Mouse (Mus musculus) forebrain, embryonic 14.5 days (tissue): Measurements from ENCODE around the gene Olfr571. TPM values are rescaled to one million over a fixed set of nuclear protein-coding genes. Genes with fewer than 3 reads are reported as not detected.

ENCODE experiments used
- ATAC-seq: fragments of 200-750 bp; cut with Nextera tagmentation; 2 replicates; pipeline ENCODE4 v1.8.0; 2017; ENCODE audit warnings: mild to moderate bottlenecking, moderate library complexity
- DNase-seq: peaks from one replicate; pipeline ENCODE4 v3.0.0-alpha.2; 2015; ENCODE audit warnings: low spot score
- H3K27ac ChIP-seq: fragments of 300-500 bp; sonication (generic); 2 replicates; pipeline ENCODE4 v1.5.1; 2014; ENCODE audit warnings: low read depth, mild to moderate bottlenecking, control low read depth, low read length, moderate library complexity
- H3K27me3 ChIP-seq: fragments of 300-500 bp; sonication (generic); replicated peaks from 2 replicates; pipeline ENCODE4 v1.6.1; 2014; ENCODE audit warnings: low read length, control low read depth, mixed read lengths; ENCODE audit not compliant: control insufficient read depth, insufficient read depth
- H3K36me3 ChIP-seq: fragments of 300-500 bp; sonication (generic); 2 replicates; pipeline ENCODE4 v1.6.1; 2014; ENCODE audit warnings: low read length, control low read depth; ENCODE audit not compliant: control insufficient read depth, insufficient read depth
- H3K4me1 ChIP-seq: fragments of 300-500 bp; sonication (generic); 2 replicates; pipeline ENCODE4 v1.6.1; 2014; ENCODE audit warnings: antibody characterized with exemption, low read length, control low read depth; ENCODE audit not compliant: control insufficient read depth, insufficient read depth
- H3K4me2 ChIP-seq: fragments of 300-500 bp; sonication (generic); 2 replicates; pipeline ENCODE4 v1.6.1; 2014; ENCODE audit warnings: mild to moderate bottlenecking, control low read depth, low read length
- H3K4me3 ChIP-seq: fragments of 300-500 bp; sonication (generic); 2 replicates; pipeline ENCODE4 v1.5.1; 2014; ENCODE audit warnings: low read depth, low read length, control low read depth
- H3K9ac ChIP-seq: fragments of 300-500 bp; sonication (generic); 2 replicates; pipeline ENCODE4 v1.6.1; 2014; ENCODE audit warnings: mild to moderate bottlenecking, low read length, control low read depth, moderate library complexity
- H3K9me3 ChIP-seq: fragments of 300-500 bp; sonication (generic); replicated peaks from 2 replicates; pipeline ENCODE4 v1.6.1; 2016; ENCODE audit warnings: low read length, control low read depth, mixed read lengths; ENCODE audit not compliant: control insufficient read depth
- WGBS: fragments of 180-500 bp; shearing (Covaris S2); extraction: QIAGEN DNeasy Blood & Tissue Kit; methylation state at CpG from one replicate; pipeline ENCODE4 v1.1.7; 2014; 5-methylcytosine and 5-hydroxymethylcytosine counted together
- polyA plus RNA-seq: library from polyadenylated mRNA; unstranded; fragments of >200 nt; fragmentation: Nextera tagmentation; extraction: Ambion mirVana; gene quantifications from 2 replicates; pipeline ENCODE4 v1.2.1, GENCODE M21; 2014

Olfr571 gene
- polyA plus RNA-seq, 1 experiment from 2014 or later: not detected

DNA sequence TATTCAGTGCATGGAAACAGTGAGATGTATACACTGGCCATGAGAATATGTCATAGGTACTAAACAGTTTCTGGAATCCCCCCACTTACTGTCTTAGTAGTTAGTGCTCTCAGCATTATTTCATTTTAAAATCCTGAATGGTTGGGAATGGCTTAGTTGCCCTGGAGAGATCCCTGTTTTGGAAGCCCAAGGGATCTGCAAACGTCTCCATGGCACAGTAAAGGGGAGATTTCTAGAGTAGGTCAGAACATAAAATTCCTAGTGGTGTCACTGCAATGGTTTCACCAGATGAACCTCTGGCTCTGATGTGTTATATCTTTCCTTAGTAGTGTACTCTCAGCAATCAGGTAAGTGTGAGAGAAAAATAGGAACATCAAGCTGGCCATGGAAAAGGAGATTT, 6.8 kb upstream of the Olfr571 start, which contains the start of gene Olfr572:
TSS of gene Olfr572 (plus strand) at position 301 of the 400 bp plus-strand sequence.
- Histone ChIP-seq H3K9ac (no peak within 1 kb of the TSS), H3K4me1 (no peaks in the 10 kb centered on the region), H3K27me3 (no peaks in the 10 kb centered on the region), H3K9me3 (no peaks in the 10 kb centered on the region), H3K27ac (no peak within 1 kb of the TSS), H3K4me2 (no peak within 1 kb of the TSS), H3K36me3 (no peaks in the 10 kb centered on the region), H3K4me3 (no peak within 1 kb of the TSS)
- WGBS: 67% methylated on average over 1 of the region's 1 CpGs
- DNase-seq (no peak), ATAC-seq (no peak)

DNA sequence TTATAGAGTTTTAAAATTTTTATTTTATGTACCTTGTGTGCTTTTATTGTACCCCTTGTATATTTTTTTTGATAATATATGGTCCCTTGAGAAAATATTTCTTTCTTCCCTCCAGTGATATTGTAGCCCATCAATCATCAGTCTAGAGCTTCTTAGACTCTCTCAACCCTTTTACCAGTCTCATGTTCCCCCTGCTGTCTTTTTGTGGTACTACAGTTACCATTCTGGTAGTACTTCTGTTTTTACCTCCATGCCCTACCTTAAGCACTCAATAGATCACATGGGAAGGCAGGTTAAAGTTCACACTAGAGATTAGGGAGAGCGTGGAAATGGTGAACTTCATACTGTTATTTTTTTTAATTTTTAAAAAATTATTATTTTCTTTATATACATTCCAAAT, 2.3 kb upstream of the Olfr571 start:
- no peaks in the 10 kb centered on the region for H3K36me3 ChIP-seq
- no peak overlapping the region for H3K4me2 ChIP-seq
- DNase-seq (peak; percentile 81), ATAC-seq (peak; percentile 60; the same call in 1 of the 2 replicates)
- H3K27ac ChIP-seq: no peak overlapping the region
- no peak overlapping the region for H3K9ac ChIP-seq
- no peaks in the 10 kb centered on the region for H3K4me1 ChIP-seq
- WGBS: 20% methylated on average over 1 of the region's 1 CpGs
- H3K27me3 ChIP-seq: no peaks in the 10 kb centered on the region
- H3K4me3 ChIP-seq: no peak overlapping the region
- H3K9me3 ChIP-seq: no peaks in the 10 kb centered on the region

DNA sequence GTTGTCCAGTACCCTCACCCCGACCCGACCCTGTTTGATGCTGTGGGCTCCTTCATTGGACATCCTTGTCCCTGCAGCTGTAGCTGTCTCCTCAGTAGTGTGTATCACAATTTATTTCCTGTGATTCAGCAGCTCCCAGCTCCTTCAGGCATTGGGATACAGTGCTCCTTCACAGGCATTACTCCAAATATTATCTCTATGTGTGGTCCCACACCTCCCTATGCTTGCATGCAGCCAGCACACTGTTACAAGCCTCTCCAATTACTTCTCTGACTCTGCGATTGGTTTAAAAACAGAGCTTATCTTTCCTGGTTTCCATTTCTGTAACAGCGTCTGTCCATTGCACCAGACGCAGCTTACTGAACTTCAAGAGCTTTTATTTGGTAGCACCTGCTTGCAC, 931 bp downstream of the Olfr571 start:
- H3K27ac ChIP-seq: no peak overlapping the region
- H3K36me3 ChIP-seq: no peaks in the 10 kb centered on the region
- no peak overlapping the region for H3K4me3 ChIP-seq
- no peak overlapping the region for H3K4me2 ChIP-seq
- no peaks in the 10 kb centered on the region for H3K9me3 ChIP-seq
- no peak for ATAC-seq
- peak; percentile 0 for DNase-seq
- 80% methylated on average over 5 of the region's 5 CpGs for WGBS
- no peaks in the 10 kb centered on the region for H3K27me3 ChIP-seq
- H3K9ac ChIP-seq: no peak overlapping the region
- no peaks in the 10 kb centered on the region for H3K4me1 ChIP-seq

DNA sequence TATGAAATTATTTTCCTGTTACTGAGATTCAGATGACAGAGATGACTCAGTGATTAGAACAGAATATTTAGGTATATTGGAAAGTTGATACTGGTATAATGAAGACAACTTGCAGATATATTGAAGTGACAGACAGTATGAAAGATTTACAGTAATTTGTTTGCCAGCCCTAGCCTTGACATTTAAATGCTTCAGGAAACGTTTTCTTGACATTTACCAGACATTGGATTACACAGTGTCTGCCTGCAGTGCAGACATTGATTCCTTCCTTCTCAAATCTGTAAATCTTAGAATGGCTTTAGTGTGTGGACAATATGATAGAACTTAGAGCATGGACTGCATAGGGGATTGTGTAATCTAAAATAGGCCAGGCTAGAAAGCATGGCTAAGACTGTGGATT, 2.1 kb downstream of the Olfr571 start:
- ATAC-seq (no peak), DNase-seq (no peak)
- no peak overlapping the region for H3K4me3 ChIP-seq
- H3K27ac ChIP-seq: no peak overlapping the region
- 56% methylated on average over 1 of the region's 1 CpGs for WGBS
- no peaks in the 10 kb centered on the region for H3K27me3 ChIP-seq
- H3K4me1 ChIP-seq: no peaks in the 10 kb centered on the region
- H3K9me3 ChIP-seq: no peaks in the 10 kb centered on the region
- no peak overlapping the region for H3K4me2 ChIP-seq
- H3K9ac ChIP-seq: no peak overlapping the region
- H3K36me3 ChIP-seq: no peaks in the 10 kb centered on the region

DNA sequence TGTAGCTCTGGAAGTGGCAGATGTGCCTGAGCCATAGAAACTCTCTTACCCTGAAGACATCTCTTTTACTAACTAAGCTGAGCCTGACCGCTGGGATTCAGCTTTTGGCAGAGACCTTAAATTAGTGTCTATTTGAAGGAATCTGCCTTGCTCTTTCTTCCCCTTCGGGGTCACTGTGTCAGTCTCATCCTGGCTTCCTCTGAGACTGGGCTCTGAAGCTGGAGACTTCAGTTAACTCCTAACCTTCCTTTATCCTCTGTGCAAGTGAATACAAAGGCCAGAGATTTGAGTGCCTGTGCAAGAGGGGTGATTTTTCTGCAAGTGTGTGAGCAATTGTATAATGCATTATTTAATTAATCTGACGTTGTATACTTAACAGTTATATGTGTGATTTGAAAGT, 26.6 kb downstream of the Olfr571 start, which contains the start of gene Olfr569:
TSS of gene Olfr569 (minus strand) at position 101 of the 400 bp plus-strand sequence.
- Histone ChIP-seq H3K27ac (no peak within 1 kb of the TSS), H3K36me3 (no peaks in the 10 kb centered on the region), H3K9me3 (no peaks in the 10 kb centered on the region), H3K4me3 (no peak within 1 kb of the TSS), H3K9ac (no peak within 1 kb of the TSS), H3K4me1 (no peaks in the 10 kb centered on the region), H3K4me2 (no peak within 1 kb of the TSS), H3K27me3 (no peaks in the 10 kb centered on the region)
- 74% methylated on average over 3 of the region's 3 CpGs for WGBS
- ATAC-seq: no peak
- DNase-seq: no peak

DNA sequence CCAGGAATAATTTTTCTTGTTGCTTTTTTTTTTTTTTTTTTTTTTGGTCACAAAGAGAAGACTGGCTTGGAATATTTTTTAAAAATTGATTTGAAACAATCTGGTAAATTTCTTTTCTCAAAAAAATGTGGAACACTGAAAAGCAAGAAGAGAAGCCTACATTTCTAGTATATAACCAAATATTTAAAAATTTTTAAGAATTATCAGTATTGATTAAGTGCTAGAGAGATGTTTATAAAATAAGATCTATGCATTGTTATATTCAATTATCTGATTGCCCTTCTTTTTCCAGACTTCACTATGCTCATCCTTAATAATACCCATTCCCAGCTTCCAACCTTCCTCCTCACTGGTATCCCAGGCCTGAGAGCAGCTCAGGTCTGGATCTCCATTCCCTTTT, 40.5 kb downstream of the Olfr571 start, which contains the start of gene Olfr568:
TSS of gene Olfr568 (plus strand) at position 301 of the 400 bp plus-strand sequence.
- Histone ChIP-seq H3K36me3 (no peaks in the 10 kb centered on the region), H3K4me3 (no peak within 1 kb of the TSS), H3K4me2 (no peak within 1 kb of the TSS), H3K27ac (no peak within 1 kb of the TSS), H3K4me1 (no peaks in the 10 kb centered on the region), H3K9me3 (no peaks in the 10 kb centered on the region), H3K9ac (no peak within 1 kb of the TSS), H3K27me3 (no peaks in the 10 kb centered on the region)
- ATAC-seq: no peak
- DNase-seq: no peak

DNA sequence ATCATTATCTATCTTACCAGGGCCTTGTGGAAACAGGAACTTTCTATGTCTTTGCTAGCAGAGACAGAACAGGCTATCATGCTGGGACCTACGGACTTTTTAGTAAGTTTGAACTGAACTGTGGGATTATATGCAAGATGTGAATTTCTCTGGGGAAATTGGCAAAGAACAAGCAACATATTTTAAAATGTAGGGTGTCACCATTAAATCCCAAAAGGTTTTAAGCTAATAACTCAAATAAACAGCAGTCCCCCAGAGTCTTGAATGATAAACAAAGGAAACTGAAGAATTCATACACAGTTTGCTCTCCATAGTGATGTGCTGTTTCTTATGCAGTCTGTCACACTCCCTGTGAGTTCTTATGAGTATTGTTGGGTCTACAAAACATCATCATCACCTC, 58.7 kb downstream of the Olfr571 start, which contains the start of gene Olfr566:
TSS of gene Olfr566 (minus strand) at position 101 of the 400 bp plus-strand sequence.
- DNase-seq: no peak
- Histone ChIP-seq H3K36me3 (no peaks in the 10 kb centered on the region), H3K9me3 (no peaks in the 10 kb centered on the region), H3K27ac (no peak within 1 kb of the TSS), H3K4me3 (no peak within 1 kb of the TSS), H3K27me3 (no peaks in the 10 kb centered on the region), H3K9ac (no peak within 1 kb of the TSS), H3K4me2 (no peak within 1 kb of the TSS), H3K4me1 (no peaks in the 10 kb centered on the region)
- 77% methylated on average over 1 of the region's 1 CpGs for WGBS
- ATAC-seq: no peak

DNA sequence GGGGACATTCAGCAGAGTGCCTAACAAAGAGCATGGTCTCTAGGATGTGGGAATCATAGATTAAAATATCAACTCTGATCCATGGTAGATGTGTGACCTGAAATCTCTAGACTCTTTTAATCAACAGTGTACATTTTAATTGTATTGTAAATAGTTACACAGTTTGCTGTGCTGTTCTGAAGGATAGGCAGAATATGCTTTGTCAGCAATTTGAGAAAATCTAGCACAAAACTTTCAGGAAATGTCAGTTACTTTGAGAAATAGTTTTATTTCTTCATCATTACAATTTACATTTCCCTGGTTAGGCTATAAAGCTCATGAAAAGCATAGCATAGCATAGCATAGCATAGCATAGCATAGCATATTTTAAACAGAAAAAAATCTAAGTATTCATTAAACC, 61.5 kb downstream of the Olfr571 start:
- H3K27ac ChIP-seq: no peak overlapping the region
- H3K4me2 ChIP-seq: no peak overlapping the region
- H3K9ac ChIP-seq: no peak overlapping the region
- no peaks in the 10 kb centered on the region for H3K36me3 ChIP-seq
- no peaks in the 10 kb centered on the region for H3K4me1 ChIP-seq
- no peak overlapping the region for H3K4me3 ChIP-seq
- H3K27me3 ChIP-seq: no peaks in the 10 kb centered on the region
- no peaks in the 10 kb centered on the region for H3K9me3 ChIP-seq
- DNase-seq (no peak), ATAC-seq (no peak)
